ENCODE assay signal across 29 mouse cellular contexts in the genomic region with DNA sequence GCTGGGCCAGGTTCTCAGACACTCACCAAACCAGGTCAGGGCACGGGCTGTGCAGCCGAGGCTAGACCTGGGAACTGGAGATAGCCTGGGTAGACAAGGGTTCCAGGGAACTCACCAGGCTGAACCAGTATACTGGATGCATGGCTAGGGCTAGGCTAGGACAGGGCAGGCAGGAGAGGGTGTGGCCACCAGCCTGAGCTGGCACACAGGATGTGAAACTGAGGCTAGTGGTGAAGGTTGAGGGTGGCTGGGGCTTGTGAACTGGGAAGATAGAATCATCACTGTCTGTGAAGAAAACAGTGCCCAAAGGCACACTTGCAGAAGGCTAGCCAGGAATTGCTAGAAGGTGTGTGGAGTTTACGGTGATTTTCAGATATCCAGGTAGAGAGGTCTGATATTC. TPM values are rescaled to one million over a fixed set of nuclear protein-coding genes. Genes with fewer than 3 reads are reported as not detected.
DNase-seq lines count a peak whose midpoint lies in the region; ATAC-seq lines count a peak whose summit lies in the region.
"Had no signal": no experiment of that assay in that cellular context is flagged by ENCODE, and none has a peak within 500 bp of the region (broad histone marks: within the 10 kb centered on the region; RNA-seq: fewer than 3 reads in every experiment).

No protein-coding gene starts in this region.

- no peaks in the 10 kb centered on the region for H3K9me3 ChIP-seq in liver, embryonic 12.5 days (replicated peaks)
- H3K9me3 ChIP-seq in intestine, embryonic 15.5 days, result no peaks in the 10 kb centered on the region
- H3K9me3 ChIP-seq: embryonic facial prominence, embryonic 13.5 days; forebrain, embryonic 10.5 days; forebrain, embryonic 15.5 days; G1E; limb, embryonic 10.5 days; limb, embryonic 15.5 days had no signal

- no peak overlapping the region for H3K9ac ChIP-seq in liver, embryonic 12.5 days
- H3K9ac ChIP-seq in intestine, embryonic 15.5 days, result no peak overlapping the region
- H3K9ac ChIP-seq: embryonic facial prominence, embryonic 13.5 days; forebrain, embryonic 15.5 days; limb, embryonic 15.5 days had no signal

- H3K27ac ChIP-seq in liver, embryonic 12.5 days, result no peak overlapping the region
- no peak overlapping the region for H3K27ac ChIP-seq in intestine, embryonic 15.5 days
- H3K27ac ChIP-seq: embryonic facial prominence, embryonic 13.5 days; forebrain, embryonic 10.5 days; forebrain, embryonic 15.5 days; hindbrain, postnatal 0 days; limb, embryonic 10.5 days; limb, embryonic 15.5 days; macrophage; stomach, postnatal 0 days had no signal

- H3K4me2 ChIP-seq in liver, embryonic 12.5 days, result no peak overlapping the region
- no peak overlapping the region for H3K4me2 ChIP-seq in intestine, embryonic 15.5 days (replicated peaks)
- H3K4me2 ChIP-seq: embryonic facial prominence, embryonic 13.5 days; forebrain, embryonic 15.5 days; limb, embryonic 15.5 days had no signal

- no peak overlapping the region for H3K4me3 ChIP-seq in liver, embryonic 12.5 days
- H3K4me3 ChIP-seq in intestine, embryonic 15.5 days (replicated peaks), result no peak overlapping the region
- H3K4me3 ChIP-seq: embryonic facial prominence, embryonic 13.5 days; forebrain, embryonic 10.5 days; forebrain, embryonic 15.5 days; limb, embryonic 10.5 days; limb, embryonic 15.5 days had no signal

- H3K36me3 ChIP-seq in liver, embryonic 12.5 days, result no peaks in the 10 kb centered on the region
- no peaks in the 10 kb centered on the region for H3K36me3 ChIP-seq in intestine, embryonic 15.5 days
- H3K36me3 ChIP-seq: embryonic facial prominence, embryonic 13.5 days; forebrain, embryonic 10.5 days; forebrain, embryonic 15.5 days; G1E; limb, embryonic 10.5 days; limb, embryonic 15.5 days had no signal

- 64% methylated on average over 3 of the region's 3 CpGs for WGBS in liver, embryonic 12.5 days (ENCODE audit: insufficient replicate concordance)
- 93% methylated on average over 3 of the region's 3 CpGs for WGBS in intestine, embryonic 15.5 days

- no peak for DNase-seq in liver
- peak; percentile 19 for DNase-seq in CD4-positive helper T cell, adult 2 months (ENCODE audit: low read depth, low spot score)
- DNase-seq in induced T-regulatory cell, adult 2 months (ENCODE audit: low read depth), result peak; percentile 67
- no peak for DNase-seq in thymus, postnatal 14 days
- DNase-seq: adrenal gland, postnatal 25 days; cerebellum, adult 11-12 months; cerebellum, adult 9-11 months; heart, postnatal 14 days; kidney, adult 9 months; kidney, postnatal 14 days; layer of hippocampus, adult 9-11 months; midbrain, embryonic 14.5 days; spleen, adult 18-20 months; thymus, adult 18-20 months; thymus, postnatal 4 days had no signal

- 0 out of 2 replicates have a peak, but pooled peaks have one; percentile 42 for ATAC-seq in liver, embryonic 12.5 days
- peak; percentile 43; the same call in 1 of the 2 replicates for ATAC-seq in monocyte, adult 5-6 weeks (replicated peaks; ENCODE audit: insufficient number of reproducible peaks, low FRiP score, low TSS enrichment, poor library complexity, severe bottlenecking)
- no peak for ATAC-seq in intestine, embryonic 15.5 days
- ATAC-seq: forebrain, embryonic 15.5 days; hindbrain, postnatal 0 days; intestine, postnatal 0 days; lung, postnatal 0 days had no signal

- peaks cover 30% of the 10 kb centered on the region for H3K27me3 ChIP-seq in liver, embryonic 12.5 days (replicated peaks)
- no peaks in the 10 kb centered on the region for H3K27me3 ChIP-seq in intestine, embryonic 15.5 days (replicated peaks)
- H3K27me3 ChIP-seq: embryonic facial prominence, embryonic 13.5 days; forebrain, embryonic 15.5 days; limb, embryonic 15.5 days had no signal

- H3K4me1 ChIP-seq in liver, embryonic 12.5 days, result peaks cover 31% of the 10 kb centered on the region
- H3K4me1 ChIP-seq in intestine, embryonic 15.5 days (replicated peaks), result 0 out of 2 replicates have a peak, but pooled peaks cover 3% of the 10 kb centered on the region
- H3K4me1 ChIP-seq: embryonic facial prominence, embryonic 13.5 days; limb, embryonic 15.5 days had no signal

RNA-seq across cellular contexts. Expression of gene Trim62, which starts 34.4 kb away (rescaled TPM):
- polyA plus RNA-seq in liver, embryonic 12.5 days (2016; fragmentation: Nextera tagmentation; extraction: Ambion mirVana), result 1.3 and 1.8 TPM in 2 replicates
- 0.75 to 3.5 TPM (median 0.95 TPM) in 3 replicates for total RNA-seq in monocyte, adult 5-6 weeks (2017)
- 3.5 and 3.8 TPM in 2 replicates for polyA plus RNA-seq in intestine, embryonic 15.5 days (2015; fragmentation: Nextera tagmentation; extraction: Ambion mirVana)
- polyA plus RNA-seq: G1E had no signal

RNA-seq across cellular contexts. Expression of gene Zfp362, which starts 43.1 kb away (rescaled TPM):
- polyA plus RNA-seq in liver, embryonic 12.5 days (2016; fragmentation: Nextera tagmentation; extraction: Ambion mirVana), result 12.1 and 12.6 TPM in 2 replicates
- 3.6 to 8.3 TPM (median 5.7 TPM) in 3 replicates for total RNA-seq in monocyte, adult 5-6 weeks (2017)
- polyA plus RNA-seq in intestine, embryonic 15.5 days (2015; fragmentation: Nextera tagmentation; extraction: Ambion mirVana), result 22.8 and 23.5 TPM in 2 replicates

Comparison
In these comparisons a context has a peak if more than half of its experiments do, and no peak if none do; other contexts are left out.
1. DNase-seq: peak in CD4-positive helper T cell, adult 2 months (single experiment) and induced T-regulatory cell, adult 2 months (single experiment); none in liver (single experiment) and thymus, postnatal 14 days (single experiment).